Mouse (Mus musculus) lung, postnatal 10 days (tissue): ENCODE measurements around the gene Zbtb37.

ENCODE experiments used
- DNase-seq: peaks from one replicate; pipeline ENCODE4 v3.0.0; 2021

Zbtb37 gene

DNA sequence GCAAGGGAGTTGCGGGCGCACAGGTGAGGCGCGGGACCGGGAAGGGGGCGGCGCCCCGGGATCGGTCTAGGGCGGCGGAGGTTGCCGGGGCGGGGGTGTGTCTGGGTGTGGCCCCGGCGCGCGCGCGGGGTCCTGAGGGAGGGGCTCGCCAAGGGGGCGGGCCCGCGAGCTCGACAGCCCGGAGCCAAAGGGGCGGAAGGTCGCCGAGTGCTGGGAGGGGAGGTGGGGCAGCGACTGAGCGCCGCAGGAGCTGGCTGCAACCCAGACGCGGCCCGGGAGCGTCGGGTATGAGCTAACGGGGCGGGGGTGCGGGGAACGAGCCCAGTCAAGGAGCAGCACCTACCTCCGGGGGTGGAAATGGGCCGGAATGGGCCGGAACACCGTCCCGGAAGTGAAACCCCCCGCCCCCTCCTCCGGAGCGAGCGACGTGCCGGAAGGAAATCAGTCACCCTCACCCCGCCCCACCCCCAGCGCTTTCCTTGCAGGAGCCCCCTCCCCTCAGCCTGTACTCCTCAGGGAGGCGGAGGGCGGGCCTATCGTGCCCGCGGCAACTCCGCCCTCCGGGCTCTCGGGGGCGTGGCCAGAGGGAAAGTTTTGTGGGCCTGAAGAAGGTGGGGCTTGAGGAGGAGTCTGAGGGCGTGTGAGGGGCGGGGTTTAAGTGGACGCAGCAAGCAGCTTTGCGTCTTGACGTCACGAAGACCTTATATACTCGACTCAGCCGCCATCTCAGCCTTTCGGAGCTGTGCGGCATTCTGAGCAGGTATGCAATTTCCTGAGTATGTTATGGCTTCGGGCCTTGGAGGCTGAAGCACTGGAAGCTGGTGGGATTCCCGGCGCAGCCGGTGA is at the start of gene Zbtb37:
Gene Zbtb37 (minus strand): TSS at position 415 of the 846 bp plus-strand sequence.
- DNase-seq = peak; percentile 99

DNA sequence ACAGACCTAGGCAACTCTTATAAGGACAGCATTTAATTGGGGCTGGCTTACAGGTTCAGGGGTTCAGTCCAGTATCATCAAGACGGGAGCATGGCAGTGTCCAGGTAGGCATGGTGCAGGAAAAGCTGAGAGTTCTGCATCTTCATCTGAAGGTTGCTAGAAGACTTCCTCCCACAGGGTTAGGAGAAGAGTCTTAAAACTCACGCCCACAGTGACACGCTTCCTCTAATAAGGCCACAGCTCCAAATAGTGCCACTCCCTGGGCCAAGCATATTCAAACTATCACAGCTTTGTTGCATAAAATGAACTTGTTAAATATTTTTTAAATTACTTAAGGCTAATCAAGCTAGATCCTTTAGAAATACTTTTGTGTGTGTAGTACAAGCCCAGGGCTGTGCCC is 42.6 kb upstream of the Zbtb37 start:
- DNase-seq = no peak

GRCm38 (mm10) chr1:161076238-161076637 is 41.6 kb upstream of the Zbtb37 start:
- no peak for DNase-seq

GRCm38 (mm10) chr1:161071272-161071620 is 36.6 kb upstream of the Zbtb37 start:
- no peak for DNase-seq

DNA sequence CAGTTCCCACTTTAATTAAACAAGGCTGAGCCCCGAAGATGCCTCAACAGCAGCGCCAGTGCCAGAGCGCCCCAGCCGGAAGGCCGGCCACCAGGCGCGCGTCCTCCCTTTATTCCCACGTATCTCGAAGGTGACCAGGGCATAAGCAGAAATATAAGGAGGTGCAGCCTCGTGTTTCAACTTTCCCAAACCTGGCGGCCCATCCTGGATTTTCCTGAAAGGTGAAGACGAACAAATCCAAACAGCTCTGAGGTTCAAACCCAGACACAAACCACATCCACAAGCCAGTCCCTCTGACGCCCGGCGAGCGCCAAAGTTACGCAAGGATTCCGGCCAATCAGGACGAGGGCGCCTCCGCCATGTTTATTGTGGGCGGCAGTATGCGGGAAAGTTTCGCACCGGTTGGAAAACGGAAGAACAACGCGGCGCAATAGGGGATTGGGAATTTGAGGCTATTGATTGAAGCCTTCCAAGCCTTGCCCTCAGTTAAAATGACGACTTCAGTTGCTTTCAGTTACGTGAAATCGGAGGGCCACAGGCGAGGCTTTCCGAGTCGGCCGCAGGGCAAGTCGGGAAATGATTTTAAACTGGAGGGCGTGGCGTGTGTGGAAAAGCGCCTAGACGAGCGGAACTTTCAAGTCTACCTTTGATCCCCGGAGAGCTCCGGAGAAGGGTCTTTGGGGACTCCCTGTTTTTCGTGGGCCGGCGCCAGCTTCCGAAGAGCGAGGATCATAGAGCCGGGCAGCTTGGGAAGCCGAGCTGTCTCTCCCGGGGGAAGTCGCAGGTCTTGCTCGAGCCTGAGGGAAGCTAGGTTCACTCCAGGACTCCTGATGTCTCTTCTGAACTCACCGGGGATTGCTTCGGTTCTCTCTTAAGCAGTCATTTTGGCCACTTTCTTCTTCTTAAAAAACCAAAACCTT is 36.0 kb upstream of the Zbtb37 start, which contains the start of the genes Dars2 and Cenpl:
Gene Dars2 (minus strand): TSS at position 307 of the 920 bp plus-strand sequence.
Gene Cenpl (plus strand): TSS at position 362 of the 920 bp plus-strand sequence.
- DNase-seq = peak; percentile 98

GRCm38 (mm10) chr1:161063351-161063750 is 28.7 kb upstream of the Zbtb37 start:
- no peak for DNase-seq

DNA sequence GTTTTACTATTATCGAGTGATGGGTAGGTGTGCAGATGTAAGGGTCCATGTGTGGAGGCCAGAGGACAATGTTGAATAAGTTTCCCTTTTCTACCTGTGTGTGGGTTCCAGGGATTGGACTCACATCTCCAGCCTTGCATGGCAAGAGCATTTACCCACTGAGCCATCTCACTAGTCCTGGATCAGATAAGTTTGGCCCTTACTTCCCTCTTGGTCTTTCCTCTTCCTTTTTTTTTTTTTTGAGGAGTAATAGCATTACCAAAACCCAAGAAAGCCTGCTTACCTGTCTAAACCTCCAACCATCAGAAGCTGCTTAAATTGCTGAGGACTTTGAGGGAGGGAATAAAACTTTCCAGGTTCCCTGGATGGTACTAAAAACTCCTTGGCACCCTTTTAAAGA is 22.5 kb upstream of the Zbtb37 start:
- no peak for DNase-seq

- no peak for DNase-seq
These were observed 12.3 kb upstream of the Zbtb37 start for GRCm38 (mm10) chr1:161046972-161047371.

- DNase-seq = no peak
These were observed 6.8 kb upstream of the Zbtb37 start for GRCm38 (mm10) chr1:161041261-161042020.

GRCm38 (mm10) chr1:161040855-161041254 is 6.2 kb upstream of the Zbtb37 start:
- DNase-seq = no peak

GRCm38 (mm10) chr1:161040426-161040770 is 5.7 kb upstream of the Zbtb37 start:
- DNase-seq = no peak

- DNase-seq = no peak
These were observed 5.2 kb upstream of the Zbtb37 start for GRCm38 (mm10) chr1:161039741-161040425.

GRCm38 (mm10) chr1:161038968-161039721 is 4.5 kb upstream of the Zbtb37 start:
- no peak for DNase-seq

DNA sequence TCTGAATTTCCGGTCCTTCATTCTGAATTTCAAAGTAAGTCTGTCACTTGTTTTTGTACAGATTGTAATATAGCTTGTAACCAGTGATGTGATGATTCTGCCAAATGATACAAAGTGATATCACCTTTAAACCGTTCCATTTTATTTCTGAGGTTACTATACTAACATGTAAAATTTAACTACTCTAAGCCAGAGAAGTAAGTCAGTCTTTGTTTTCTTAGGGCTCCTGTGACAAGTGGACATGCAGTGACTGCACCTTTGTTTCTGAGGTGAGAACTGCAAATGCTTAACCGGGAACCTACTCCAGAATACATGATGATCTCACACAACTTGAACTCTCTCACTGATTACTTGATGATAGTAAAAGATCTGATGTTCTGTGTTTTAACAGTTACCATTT is 3.4 kb upstream of the Zbtb37 start:
- no peak for DNase-seq

DNA sequence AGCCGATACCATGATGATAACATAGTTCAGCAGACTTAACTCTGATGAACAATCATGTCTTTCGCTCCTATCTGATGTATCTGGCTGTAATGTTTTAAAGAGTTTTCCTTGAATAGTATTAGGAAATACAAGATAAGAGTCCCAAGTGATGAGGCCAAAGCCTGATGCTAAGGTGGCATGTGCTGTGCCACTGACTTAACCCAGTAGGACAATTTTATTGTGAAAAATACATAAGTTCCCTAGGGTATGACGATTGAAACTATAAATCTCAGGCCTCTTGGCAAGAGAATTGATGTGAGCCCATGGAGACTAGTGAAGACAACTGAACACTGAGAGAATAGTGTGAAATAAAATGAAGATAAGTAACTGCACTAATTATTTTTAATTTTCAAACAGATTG is 3.0 kb upstream of the Zbtb37 start:
- DNase-seq = no peak

DNA sequence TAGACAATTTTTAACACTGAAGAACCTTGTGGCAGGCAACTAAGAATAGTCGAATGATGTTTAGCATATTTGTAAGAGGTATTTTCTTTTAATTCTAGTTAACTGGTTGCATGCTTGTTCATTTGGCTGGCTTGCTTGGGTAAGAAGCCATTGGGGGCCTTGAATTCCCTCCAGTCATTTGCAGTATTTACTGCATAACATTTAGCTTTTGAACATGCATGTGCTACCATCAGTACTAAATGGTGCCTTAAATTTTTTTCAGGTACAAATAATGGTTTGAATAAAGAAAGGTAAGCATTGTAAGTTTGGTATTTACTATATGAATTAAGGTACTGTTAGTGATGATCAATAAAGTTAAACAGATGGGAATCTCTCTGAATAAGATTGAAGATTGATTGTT is 2.4 kb upstream of the Zbtb37 start:
- DNase-seq = no peak

DNA sequence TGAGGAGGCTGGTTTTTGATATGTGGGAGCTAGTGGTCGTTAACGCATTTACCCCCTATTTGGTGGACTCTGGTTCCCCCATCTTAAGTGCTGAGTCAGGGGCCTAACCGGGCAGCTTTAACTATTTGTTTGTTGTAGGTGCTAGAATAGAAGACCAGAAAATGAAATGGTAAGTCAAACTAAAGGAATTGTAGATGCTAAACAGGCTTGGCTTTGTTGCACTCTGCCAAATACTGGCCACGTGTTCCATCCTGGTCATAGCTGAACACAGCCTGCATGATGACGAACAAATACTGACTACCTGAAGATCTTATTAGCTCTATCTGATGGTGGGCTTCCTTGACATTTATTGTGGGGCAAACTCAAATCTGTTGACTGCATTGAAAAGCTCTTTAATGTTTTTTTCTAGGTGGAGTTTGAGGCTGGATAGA is 1.8 kb upstream of the Zbtb37 start:
- no peak for DNase-seq

DNA sequence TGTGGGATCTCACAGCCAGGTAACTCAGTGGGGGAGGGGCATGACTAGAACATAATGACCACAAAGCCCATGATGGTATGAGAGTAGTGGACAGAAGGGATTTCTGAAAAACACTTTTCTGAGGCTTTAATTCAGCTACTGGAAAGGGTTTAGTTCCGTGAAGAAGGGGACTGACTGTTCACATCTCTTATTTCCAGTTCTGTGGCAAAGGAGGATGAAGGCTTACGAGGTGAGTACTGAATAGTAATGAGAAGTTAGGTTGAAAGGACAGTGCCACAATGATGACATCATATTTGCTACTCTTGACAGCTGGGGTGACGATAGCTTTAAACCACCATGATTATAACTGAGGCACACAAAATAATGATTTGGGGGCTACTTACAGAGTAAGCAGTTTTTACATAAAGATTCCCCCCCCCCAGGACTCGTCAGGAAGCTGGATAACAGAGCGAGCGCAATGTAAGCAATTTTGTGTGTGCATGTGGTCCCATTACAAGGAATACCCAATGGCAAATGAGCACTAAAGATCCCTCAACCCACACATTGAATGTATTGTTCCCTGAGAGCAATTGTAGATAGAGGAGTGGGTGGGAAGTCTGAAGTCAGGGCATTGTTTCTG is 1.2 kb upstream of the Zbtb37 start:
- peak; percentile 22 for DNase-seq

- DNase-seq = peak; percentile 58
These were observed 684 bp upstream of the Zbtb37 start for GRCm38 (mm10) chr1:161035281-161035785.

DNA sequence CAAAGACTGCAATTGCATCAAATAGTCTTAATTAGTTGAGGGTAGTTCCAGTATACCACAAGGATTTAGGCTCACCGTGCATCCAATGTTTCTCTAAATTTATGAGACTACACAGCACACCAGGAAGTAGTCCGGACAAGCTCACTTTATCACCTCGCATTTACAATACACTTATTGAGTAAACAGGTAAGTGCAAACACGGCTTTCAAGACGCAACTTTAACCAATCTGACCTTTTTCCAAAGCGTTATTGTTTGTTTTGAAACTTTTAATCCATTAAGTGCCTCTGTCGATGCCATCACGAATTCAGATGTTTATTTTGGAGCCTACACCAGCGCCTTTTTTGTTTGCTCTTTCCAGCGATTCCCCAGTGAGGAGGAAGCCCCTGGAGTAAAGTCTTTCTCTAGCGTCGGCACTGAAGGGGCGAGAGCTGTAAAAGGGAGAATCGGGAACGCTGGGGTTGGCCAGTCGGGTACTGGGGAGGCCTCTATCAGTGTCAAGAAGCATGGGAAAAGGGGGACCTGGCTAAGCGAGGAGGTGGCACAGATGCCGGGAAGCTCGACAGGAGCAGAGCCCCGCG is 704 bp downstream of the Zbtb37 start:
- DNase-seq = no peak

- no peak for DNase-seq
These were observed 2.3 kb downstream of the Zbtb37 start for GRCm38 (mm10) chr1:161032345-161032744.
